Mouse (Mus musculus) liver, embryonic 14 days (tissue): ENCODE measurements around the gene Mtm1. TPM values are rescaled to one million over a fixed set of nuclear protein-coding genes. Genes with fewer than 3 reads are reported as not detected.

ENCODE experiments used
- polyA plus RNA-seq: library from polyadenylated mRNA; depleted of rRNA; stranded (reverse); fragments of >200 nt; gene quantifications from 2 replicates; pipeline ENCODE4 v1.2.3, GENCODE M21; 2012; rRNA removed

The Mtm1 gene
- 1.6 and 2.0 TPM in 2 replicates for polyA plus RNA-seq

DNA sequence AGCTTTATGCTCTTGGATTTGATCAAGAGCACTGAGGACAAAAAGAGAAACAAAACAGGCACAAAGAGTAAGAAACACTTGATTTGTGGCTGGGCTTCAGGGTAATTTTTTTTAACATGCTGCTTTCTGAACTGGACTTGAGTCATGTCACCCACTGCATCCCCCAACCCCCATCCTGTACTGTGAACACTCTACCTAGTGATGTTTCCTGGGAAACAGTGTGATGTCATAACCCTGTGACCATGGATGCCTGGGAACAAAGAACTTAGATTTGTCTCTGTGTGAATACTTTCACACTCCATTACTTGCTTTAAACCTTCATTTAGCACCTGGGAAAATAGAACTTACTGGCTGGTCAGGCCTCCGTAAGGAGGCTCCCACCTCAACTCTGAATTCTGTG is at the start of gene Mtm1:
Gene Mtm1 (plus strand): TSS at position 301 of the 400 bp plus-strand sequence.

DNA sequence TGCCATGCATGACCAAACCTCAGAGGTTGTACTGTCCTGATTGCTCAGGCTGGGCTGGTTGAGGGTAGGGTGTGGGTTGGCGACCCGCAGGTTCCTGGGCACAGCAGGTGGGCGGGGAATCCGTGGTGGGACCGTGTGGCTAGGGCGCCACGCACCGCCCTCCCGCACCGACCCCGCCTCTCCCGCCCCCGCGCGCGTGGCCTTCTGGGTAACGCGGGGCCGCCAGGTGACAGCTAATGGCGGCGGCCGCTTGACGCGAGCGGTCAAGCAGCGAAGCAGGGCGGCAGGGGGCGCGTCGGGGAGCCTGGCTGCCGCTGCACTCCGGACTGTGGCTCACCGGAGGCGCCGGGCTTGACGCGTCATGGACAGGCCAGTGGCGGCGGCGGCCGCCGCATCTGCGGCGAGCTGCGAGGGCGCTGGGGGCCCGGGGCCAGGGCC is 154.0 kb downstream of the Mtm1 start, which contains the start of gene Mtmr1:
Gene Mtmr1 (plus strand): TSS at position 207 of the 438 bp plus-strand sequence.

Other genes starting within 250 kb of the Mtm1 start
- gene Mamld1, start 160.5 kb upstream of the Mtm1 start, polyA plus RNA-seq: 0.17 and 0.27 TPM in 2 replicates
- gene Mtmr1, start 154.0 kb downstream of the Mtm1 start, polyA plus RNA-seq: 2.9 and 3.7 TPM in 2 replicates